Mouse (Mus musculus) C2C12 (cell line): ENCODE results near the gene Rs1. TPM values are rescaled to one million over a fixed set of nuclear protein-coding genes. Genes with fewer than 3 reads are reported as not detected.

Experiments used
- H3K27me3 ChIP-seq: one replicate; pipeline ENCODE4 v1.6.1; 2011; ENCODE audit not compliant: control insufficient read depth, insufficient read depth, insufficient read length
- H3K36me3 ChIP-seq: one replicate; pipeline ENCODE4 v1.6.1; 2011; ENCODE audit not compliant: control insufficient read depth, insufficient read depth
- H3K4me3 ChIP-seq: one replicate; pipeline ENCODE4 v1.5.1; 2011; ENCODE audit warnings: mild to moderate bottlenecking, control low read depth; ENCODE audit not compliant: poor library complexity, insufficient read depth, severe bottlenecking
- H3K79me2 ChIP-seq: one replicate; pipeline ENCODE4 v1.6.1; 2011; ENCODE audit not compliant: control insufficient read depth, insufficient read depth
- H3K79me3 ChIP-seq: one replicate; pipeline ENCODE4 v1.6.1; 2011; ENCODE audit warnings: low read depth, control low read depth
- H3ac ChIP-seq: one replicate; pipeline ENCODE3; 2011; ENCODE audit warnings: low read depth; ENCODE audit not compliant: control insufficient read depth, insufficient read length
- CEBPB ChIP-seq: IDR thresholded peaks from one replicate; pipeline ENCODE4 v1.6.1; 2011; ENCODE audit warnings: low read depth, mild to moderate bottlenecking, control low read depth, moderate library complexity
- CTCF ChIP-seq: IDR thresholded peaks from one replicate; pipeline ENCODE4 v1.5.1; 2011; ENCODE audit not compliant: control insufficient read depth, insufficient read depth, insufficient read length
- FOSL1 ChIP-seq: IDR thresholded peaks from one replicate; pipeline ENCODE4 v1.8.0; 2011; ENCODE audit warnings: mild to moderate bottlenecking, low read length; ENCODE audit not compliant: poor library complexity, insufficient read depth, severe bottlenecking
- MAX ChIP-seq: IDR thresholded peaks from one replicate; pipeline ENCODE4 v1.6.1; 2011; ENCODE audit warnings: mild to moderate bottlenecking, control low read depth
- MYOD1 ChIP-seq: IDR thresholded peaks from one replicate; pipeline ENCODE4 v1.6.1; 2011; ENCODE audit warnings: low read depth; ENCODE audit not compliant: control insufficient read depth, insufficient read length
- MYOG ChIP-seq: IDR thresholded peaks from one replicate; pipeline ENCODE4 v1.6.1; 2011; ENCODE audit not compliant: control insufficient read depth, insufficient read length; ENCODE audit errors: extremely low read depth
- USF1 ChIP-seq: IDR thresholded peaks from one replicate; pipeline ENCODE4 v1.6.1; 2011; ENCODE audit warnings: low read depth, mild to moderate bottlenecking, control low read depth, moderate library complexity
- long read RNA-seq, 2 experiments: library from polyadenylated mRNA; unstranded; transcript quantifications; one replicate each; pipeline ENCODE4 v2.0.0; 2019 to 2020
- polyA plus RNA-seq: library from polyadenylated mRNA; unstranded; fragments of >200 nt; fragmentation: generic; extraction: Trizol; gene quantifications from one replicate; pipeline ENCODE4 v1.2.1, GENCODE M21; 2012; ENCODE audit warnings: missing spikeins

Gene Rs1
- polyA plus RNA-seq = not detected
- long read RNA-seq, experiment 1 = 0 reads
- long read RNA-seq, experiment 2 = 0 reads

DNA sequence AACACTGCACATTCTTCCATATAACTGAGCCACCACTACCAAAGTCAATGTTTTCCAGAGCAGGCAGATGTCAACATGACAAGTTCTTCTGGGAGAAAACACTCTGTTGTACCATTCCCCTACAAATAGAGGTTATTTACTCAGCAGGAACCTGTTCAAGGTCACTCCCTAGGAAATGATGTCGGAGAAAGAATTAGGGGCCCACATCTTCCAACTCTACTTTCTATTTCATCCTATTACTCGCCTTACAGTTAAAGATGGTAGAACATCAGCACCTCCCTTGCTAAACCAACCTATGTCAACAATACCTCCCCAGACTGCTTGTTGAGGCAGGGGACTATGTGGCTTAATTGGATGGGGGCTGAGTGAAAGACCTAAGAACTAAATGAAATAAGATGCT, at the start of gene Rs1:
Rs1 (plus strand) TSS at position 301 of the 400 bp plus-strand sequence.
- H3ac ChIP-seq = no peak within 1 kb of the TSS
- H3K79me2 ChIP-seq = no peaks in the 10 kb centered on the region
- no peak for TF ChIP-seq CTCF
- TF ChIP-seq MAX = no peak
- no peak for TF ChIP-seq MYOG
- no peak for TF ChIP-seq MYOD1
- no peak for TF ChIP-seq FOSL1
- TF ChIP-seq USF1 = no peak
- TF ChIP-seq CEBPB = no peak
- H3K4me3 ChIP-seq = no peak within 1 kb of the TSS
- H3K79me3 ChIP-seq = no peaks in the 10 kb centered on the region
- no peaks in the 10 kb centered on the region for H3K36me3 ChIP-seq
- no peaks in the 10 kb centered on the region for H3K27me3 ChIP-seq

DNA sequence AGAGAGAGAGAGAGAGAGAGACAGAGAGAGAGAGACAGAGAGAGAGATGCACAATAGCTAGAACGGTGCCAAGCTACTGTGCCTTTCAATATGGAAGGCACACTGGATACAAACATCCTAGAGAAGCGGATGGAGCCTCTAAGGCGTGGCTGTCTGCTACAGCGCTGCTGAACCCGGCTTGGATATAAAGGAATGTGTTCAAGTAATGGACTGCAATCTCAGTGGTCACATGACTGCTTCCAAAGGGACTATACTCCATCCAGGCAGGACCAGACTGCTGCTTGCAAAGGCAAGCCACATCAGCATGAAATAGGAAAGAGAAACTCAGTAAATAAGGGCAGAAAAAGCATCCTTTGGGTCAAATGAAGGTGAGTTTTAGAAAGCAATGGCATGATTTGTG, 32.2 kb upstream of the Rs1 start, which contains the start of gene Ppef1:
Ppef1 (minus strand) TSS at position 116 of the 400 bp plus-strand sequence.
- H3K27me3 ChIP-seq = no peaks in the 10 kb centered on the region

DNA sequence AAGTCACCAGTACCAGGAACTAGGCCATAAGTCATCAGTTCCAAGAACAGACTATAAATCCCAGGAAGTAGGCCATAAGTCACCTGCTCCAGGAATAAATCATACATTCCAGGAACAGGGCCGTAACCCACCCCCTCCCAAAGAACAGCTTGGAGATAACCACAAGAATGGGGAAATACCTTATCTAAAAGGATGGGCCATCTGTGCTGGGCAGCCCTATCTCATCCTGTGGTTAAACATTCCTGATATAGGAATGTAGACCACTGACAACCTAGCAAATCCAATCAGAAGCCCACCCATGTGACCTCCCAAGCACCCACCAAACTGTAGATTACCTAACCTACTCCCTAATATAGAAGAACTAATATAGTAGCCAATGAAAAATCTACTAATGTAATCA, 22.4 kb upstream of the Rs1 start:
- TF ChIP-seq MYOG = no peak
- no peak for TF ChIP-seq MYOD1
- no peak for TF ChIP-seq USF1
- TF ChIP-seq FOSL1 = no peak
- no peak for TF ChIP-seq MAX
- no peak for TF ChIP-seq CEBPB
- TF ChIP-seq CTCF = no peak
- no peak overlapping the region for H3ac ChIP-seq
- no peaks in the 10 kb centered on the region for H3K79me2 ChIP-seq
- no peaks in the 10 kb centered on the region for H3K79me3 ChIP-seq
- no peak overlapping the region for H3K4me3 ChIP-seq
- H3K36me3 ChIP-seq = no peaks in the 10 kb centered on the region
- no peaks in the 10 kb centered on the region for H3K27me3 ChIP-seq

More for the DNA sequence above, 32.2 kb upstream of the Rs1 start, which contains the start of gene Ppef1:
- Histone ChIP-seq H3K79me3 (no peaks in the 10 kb centered on the region), H3K79me2 (no peaks in the 10 kb centered on the region), H3K36me3 (no peaks in the 10 kb centered on the region), H3ac (no peak within 1 kb of the TSS), H3K4me3 (no peak within 1 kb of the TSS)
- TF ChIP-seq MAX (no peak), USF1 (peak; percentile 33), MYOG (no peak), CTCF (no peak)

DNA sequence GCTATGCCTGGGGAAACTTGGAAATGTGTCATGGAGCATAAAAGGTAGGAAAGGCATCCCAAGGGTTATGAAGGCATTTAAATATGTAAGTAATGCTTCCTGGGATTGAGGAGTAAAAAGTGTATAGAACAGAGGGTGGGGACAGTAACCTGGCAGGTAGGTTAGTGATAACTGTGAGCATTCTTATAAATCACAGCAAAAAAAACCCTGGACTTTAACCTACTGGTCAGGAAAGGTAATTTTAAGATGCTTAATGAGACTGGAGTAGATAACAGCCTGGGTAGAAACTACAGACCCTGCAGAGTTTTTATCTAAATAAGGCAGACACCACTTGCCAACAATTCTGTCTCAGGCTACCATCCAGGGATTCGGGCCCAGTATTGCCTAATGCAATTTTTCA, 19.2 kb upstream of the Rs1 start:
- Histone ChIP-seq H3K79me2 (no peaks in the 10 kb centered on the region), H3K36me3 (no peaks in the 10 kb centered on the region), H3K79me3 (no peaks in the 10 kb centered on the region), H3ac (no peak overlapping the region), H3K4me3 (no peak overlapping the region), H3K27me3 (no peaks in the 10 kb centered on the region)
- TF ChIP-seq MYOG (no peak), FOSL1 (no peak), MYOD1 (no peak)

DNA sequence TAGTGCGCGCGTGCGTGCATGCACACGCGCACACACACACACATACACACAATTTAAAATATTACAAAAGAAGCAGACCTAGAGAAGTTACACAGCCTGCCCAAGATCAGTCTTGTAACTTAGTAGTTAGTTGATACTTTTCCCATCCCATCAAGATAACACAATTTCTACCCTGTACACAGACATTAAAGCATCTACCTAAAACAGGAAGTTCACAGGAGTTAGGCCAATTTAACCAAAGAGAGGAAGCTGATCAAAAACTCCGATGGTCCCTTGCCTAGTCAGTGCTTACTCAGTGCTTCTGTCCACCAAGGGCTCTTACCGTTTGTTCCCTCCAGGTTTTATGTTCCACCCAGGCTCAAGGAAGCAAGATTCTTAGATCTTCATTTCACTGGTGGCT, 17.0 kb upstream of the Rs1 start:
- Histone ChIP-seq H3K27me3 (no peaks in the 10 kb centered on the region), H3K4me3 (no peak overlapping the region), H3K79me2 (no peaks in the 10 kb centered on the region), H3K79me3 (no peaks in the 10 kb centered on the region), H3K36me3 (no peaks in the 10 kb centered on the region), H3ac (no peak overlapping the region)
- TF ChIP-seq CTCF = no peak
- TF ChIP-seq MAX = no peak
- no peak for TF ChIP-seq MYOG
- TF ChIP-seq MYOD1 = no peak
- no peak for TF ChIP-seq CEBPB
- TF ChIP-seq USF1 = no peak
- TF ChIP-seq FOSL1 = no peak

DNA sequence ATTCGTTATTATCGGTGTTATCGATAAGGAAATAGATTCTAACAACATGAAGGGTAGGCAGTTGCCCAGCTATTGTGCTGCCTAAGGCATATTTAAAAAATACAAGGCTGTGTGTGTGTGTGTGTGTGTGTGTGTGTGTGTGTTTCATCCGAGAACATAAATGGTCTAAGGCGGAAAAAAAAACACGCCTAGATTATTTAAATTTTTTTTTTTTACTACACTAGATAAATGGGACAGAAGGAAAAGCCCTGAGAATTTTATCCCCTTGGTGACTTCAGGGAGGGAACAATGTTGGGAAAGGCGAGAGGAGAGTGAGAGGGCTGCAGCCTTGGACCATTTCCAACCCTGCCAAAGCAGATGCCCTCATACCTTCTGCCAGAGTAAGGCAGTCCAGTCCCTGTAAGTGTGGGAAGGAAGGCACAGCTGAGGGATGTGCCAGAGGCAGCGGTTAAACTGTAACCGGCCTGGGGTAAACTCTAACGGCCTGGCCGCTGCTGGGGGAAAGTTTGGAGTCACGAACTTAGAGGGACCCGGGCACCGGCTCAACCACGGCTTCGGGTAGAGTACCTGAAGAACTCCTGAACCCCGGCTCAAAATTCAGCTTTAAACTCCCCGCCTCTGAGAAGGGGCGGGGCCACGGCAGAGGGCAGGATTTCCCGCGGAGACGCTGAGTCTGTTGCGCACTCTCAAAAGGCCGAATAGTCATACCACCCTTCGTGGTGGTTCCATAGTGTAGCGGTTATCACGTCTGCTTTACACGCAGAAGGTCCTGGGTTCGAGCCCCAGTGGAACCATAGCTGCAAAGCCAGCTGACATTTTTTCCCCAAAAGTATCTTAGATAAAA, 2.2 kb upstream of the Rs1 start:
- peak overlapping the region; percentile 35 for H3ac ChIP-seq
- no peaks in the 10 kb centered on the region for H3K79me3 ChIP-seq
- H3K27me3 ChIP-seq = no peaks in the 10 kb centered on the region
- H3K4me3 ChIP-seq = peak overlapping the region; percentile 29
- no peaks in the 10 kb centered on the region for H3K36me3 ChIP-seq
- H3K79me2 ChIP-seq = no peaks in the 10 kb centered on the region
- TF ChIP-seq USF1 = no peak
- no peak for TF ChIP-seq MAX
- TF ChIP-seq FOSL1 = no peak
- TF ChIP-seq CEBPB = no peak
